Mouse (Mus musculus): ENCODE data around the gene Hoxa6. TPM values are rescaled to one million over a fixed set of nuclear protein-coding genes. Genes with fewer than 3 reads are reported as not detected.

Gene Hoxa6
- polyA plus RNA-seq, 1 experiment = not detected

DNA sequence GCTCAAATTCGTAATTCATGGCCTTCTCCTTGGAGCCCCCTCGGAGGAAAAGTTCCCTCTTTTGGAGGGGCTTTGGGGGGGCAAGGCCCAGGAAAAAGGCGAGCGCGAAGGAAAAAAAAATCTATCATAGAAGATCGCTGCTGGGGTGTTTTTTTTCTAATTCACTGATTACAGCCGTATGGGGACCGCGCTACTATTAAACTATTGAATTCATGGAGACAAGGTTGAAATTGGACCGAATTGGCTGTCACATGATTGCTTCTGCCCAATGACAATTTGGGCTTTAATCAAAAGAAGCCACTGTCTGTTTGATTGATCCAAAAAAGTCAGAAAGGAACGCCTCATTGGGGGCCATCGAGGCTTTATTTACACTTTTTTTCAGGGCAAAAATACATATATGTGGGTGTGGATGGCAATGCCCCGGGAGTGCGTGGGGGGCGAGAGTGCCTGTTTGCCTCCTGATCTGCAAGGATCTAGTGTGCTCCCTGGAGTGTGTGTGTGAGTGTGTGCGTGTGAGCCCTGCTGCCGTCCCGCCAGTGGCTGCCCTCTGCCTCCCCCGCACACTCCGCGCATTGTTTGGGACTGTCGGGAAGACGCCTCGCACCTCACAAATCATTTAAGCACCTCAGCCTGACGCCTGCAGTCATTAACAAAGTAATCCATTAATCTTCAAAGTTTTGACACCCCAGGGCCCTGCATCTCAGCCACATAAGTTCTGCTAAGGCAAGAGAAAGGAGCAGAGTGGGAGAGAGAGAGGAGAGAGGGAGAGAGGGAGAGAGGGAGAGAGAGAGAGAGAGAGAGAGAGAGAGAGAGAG is 43.7 kb downstream of the Hoxa6 start, which contains the start of gene Hoxa2:
TSS of gene Hoxa2 (minus strand) at position 206 of the 815 bp plus-strand sequence.
- peaks cover 16% of the 10 kb centered on the region for H3K27me3 ChIP-seq (ENCODE audit: control insufficient read depth, insufficient read depth, low read length)
- TF ChIP-seq POLR2A (IDR thresholded peaks at IDR 0.05; ENCODE audit: low read depth, low read length) (no peak), CTCF (IDR thresholded peaks at IDR 0.05; ENCODE audit: extremely low read depth, insufficient read depth, insufficient read length, insufficient replicate concordance) (no peak)
- no peaks in the 10 kb centered on the region for H3K4me1 ChIP-seq (ENCODE audit: control insufficient read depth, insufficient read depth, insufficient read length)
- H3K4me3 ChIP-seq (ENCODE audit: extremely low read depth, insufficient read depth, insufficient read length) = peak within 1 kb of the TSS; percentile 17; the same call in 1 of the 2 replicates
- no peaks in the 10 kb centered on the region for H3K36me3 ChIP-seq (ENCODE audit: control insufficient read depth, insufficient read depth, low read length)
- WGBS = 34% methylated on average over 25 of the region's 25 CpGs
- peak within 1 kb of the TSS; percentile 28; the same call in 1 of the 2 replicates for H3K27ac ChIP-seq (ENCODE audit: insufficient read depth, low read length)
- DNase-seq (ENCODE audit: low read depth in 1 of 2, low spot score in 2 of 2) = no peak

DNA sequence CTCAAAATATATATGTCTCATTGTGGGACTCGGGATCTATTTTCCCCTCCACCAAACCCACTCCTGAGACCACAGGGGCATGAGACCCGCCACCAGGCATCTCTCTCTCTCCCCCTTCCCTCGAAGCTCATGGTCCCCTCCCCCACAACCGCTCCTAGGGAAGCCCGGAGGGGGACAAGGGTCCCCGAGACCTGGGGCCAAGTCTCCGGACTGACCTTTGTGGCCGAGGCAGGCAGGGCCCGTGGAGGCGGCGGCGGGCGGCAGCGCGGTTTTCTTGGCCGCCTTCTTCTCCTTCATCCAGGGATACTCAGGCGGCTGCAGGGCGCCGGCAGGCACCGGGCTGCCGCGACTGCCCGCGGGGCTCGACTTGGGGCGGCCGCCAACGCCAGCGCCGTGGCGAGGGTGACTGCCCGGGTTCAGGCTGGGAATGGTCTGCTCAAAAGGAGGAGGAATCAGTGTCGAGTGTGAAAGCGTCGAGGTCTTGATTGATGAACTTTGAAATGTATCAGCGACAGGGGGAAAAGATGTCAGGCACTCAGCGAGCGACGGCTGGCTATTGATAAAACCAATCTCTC is 44.4 kb downstream of the Hoxa6 start:
- Histone ChIP-seq H3K4me1 (ENCODE audit: control insufficient read depth, insufficient read depth, insufficient read length) (no peaks in the 10 kb centered on the region), H3K4me3 (ENCODE audit: extremely low read depth, insufficient read depth, insufficient read length) (peak overlapping the region; percentile 17; the same call in 1 of the 2 replicates), H3K36me3 (ENCODE audit: control insufficient read depth, insufficient read depth, low read length) (no peaks in the 10 kb centered on the region), H3K27me3 (ENCODE audit: control insufficient read depth, insufficient read depth, low read length) (peaks cover 16% of the 10 kb centered on the region), H3K27ac (ENCODE audit: insufficient read depth, low read length) (no peak overlapping the region; the same call in 1 of the 2 replicates)
- WGBS = 17% methylated on average over 39 of the region's 39 CpGs
- TF ChIP-seq POLR2A (IDR thresholded peaks at IDR 0.05; ENCODE audit: low read depth, low read length) = no peak
- TF ChIP-seq CTCF (IDR thresholded peaks at IDR 0.05; ENCODE audit: extremely low read depth, insufficient read depth, insufficient read length, insufficient replicate concordance) = no peak
- no peak for DNase-seq (ENCODE audit: low read depth in 1 of 2, low spot score in 2 of 2)

DNA sequence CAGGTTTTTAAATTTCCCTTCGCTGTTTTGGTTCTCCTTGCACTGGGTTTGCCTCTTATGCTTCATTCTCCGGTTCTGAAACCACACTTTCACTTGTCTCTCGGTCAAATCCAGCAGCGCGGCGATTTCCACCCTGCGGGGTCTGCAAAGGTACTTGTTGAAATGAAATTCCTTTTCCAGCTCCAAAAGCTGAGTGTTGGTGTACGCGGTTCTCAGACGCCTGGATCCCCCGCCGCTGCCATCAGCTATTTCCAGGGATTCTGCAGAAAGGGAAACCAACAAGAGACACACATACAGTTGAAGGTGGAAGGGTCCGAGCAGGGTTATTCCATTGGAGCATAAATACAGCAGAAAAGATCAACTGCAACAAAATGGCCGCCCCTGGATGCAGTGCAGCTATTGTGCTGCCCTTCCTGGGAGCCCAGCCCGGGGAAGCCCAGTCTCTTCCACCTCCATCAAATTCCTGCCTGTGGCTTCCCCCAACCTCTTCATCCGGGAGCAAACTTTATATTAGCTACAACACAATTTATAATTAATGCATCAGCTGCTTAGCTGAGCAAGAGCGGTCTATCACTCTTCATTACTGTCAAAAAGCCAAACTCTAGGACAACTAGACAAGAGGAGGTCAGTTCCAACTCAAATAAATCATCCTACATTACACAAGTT is 45.0 kb downstream of the Hoxa6 start:
- H3K27ac ChIP-seq (ENCODE audit: insufficient read depth, low read length) = 0 out of 2 replicates have a peak overlapping the region, but pooled peaks have one; percentile 9
- H3K4me3 ChIP-seq (ENCODE audit: extremely low read depth, insufficient read depth, insufficient read length) = peak overlapping the region; percentile 8; the same call in 1 of the 2 replicates
- 72% methylated on average over 17 of the region's 17 CpGs for WGBS
- no peaks in the 10 kb centered on the region for H3K4me1 ChIP-seq (ENCODE audit: control insufficient read depth, insufficient read depth, insufficient read length)
- H3K36me3 ChIP-seq (ENCODE audit: control insufficient read depth, insufficient read depth, low read length) = no peaks in the 10 kb centered on the region
- DNase-seq (ENCODE audit: low read depth in 1 of 2, low spot score in 2 of 2) = no peak
- TF ChIP-seq CTCF (IDR thresholded peaks at IDR 0.05; ENCODE audit: extremely low read depth, insufficient read depth, insufficient read length, insufficient replicate concordance) (no peak), POLR2A (IDR thresholded peaks at IDR 0.05; ENCODE audit: low read depth, low read length) (no peak)
- peaks cover 16% of the 10 kb centered on the region for H3K27me3 ChIP-seq (ENCODE audit: control insufficient read depth, insufficient read depth, low read length)

DNA sequence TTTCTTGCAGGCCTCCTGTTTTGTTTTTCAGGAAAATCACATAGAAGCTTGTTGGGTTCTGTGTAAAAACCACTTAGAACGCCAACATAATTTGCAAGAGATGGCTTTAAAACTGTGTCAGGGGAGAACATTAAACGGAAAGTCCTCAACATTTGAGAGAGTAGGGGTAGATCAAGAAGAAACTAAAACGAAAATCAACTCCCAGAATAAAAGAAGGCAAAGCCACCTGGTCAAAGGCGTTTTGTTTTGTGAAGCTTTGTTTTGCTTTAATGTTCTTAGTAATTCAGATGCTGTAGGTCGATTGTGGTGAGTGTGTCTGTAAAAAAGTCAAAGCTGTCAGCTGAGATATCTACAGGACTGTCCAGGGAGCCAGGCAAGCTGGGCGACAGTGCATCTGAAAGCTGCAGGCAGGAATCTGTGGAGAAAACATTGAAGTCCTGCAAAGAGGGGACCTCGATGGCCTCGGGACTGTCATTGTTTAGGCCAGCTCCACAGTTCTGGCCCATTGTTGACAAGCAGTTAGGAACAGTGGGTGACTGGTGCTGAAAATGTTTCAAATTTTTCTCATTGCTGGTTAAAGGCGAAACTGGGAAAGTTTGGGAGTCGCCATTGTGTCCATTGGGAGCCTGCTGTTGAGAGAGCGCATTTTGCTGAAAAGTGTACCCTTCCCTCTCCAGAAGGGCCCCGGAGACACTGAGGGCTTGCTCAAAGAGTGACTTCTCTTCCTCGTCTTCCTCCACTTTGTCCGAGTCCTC is 45.7 kb downstream of the Hoxa6 start:
- no peak overlapping the region for H3K4me3 ChIP-seq (ENCODE audit: extremely low read depth, insufficient read depth, insufficient read length)

DNA sequence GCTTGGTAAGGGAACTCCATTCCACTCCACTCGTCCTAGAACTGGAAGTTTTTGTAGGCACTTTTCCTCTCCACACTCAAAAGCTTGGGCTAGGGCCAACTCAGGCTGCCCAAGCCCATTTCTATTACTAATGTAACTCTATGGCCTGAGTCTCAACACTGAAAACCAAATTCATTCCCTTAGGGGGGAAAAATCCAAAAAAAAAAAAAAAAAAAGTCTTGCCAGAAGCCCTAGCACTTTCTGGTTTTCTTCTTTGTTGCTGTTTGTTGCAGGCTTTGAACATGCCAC is 46.5 kb downstream of the Hoxa6 start:
- 71% methylated on average over 1 of the region's 1 CpGs for WGBS
- TF ChIP-seq CTCF (IDR thresholded peaks at IDR 0.05; ENCODE audit: extremely low read depth, insufficient read depth, insufficient read length, insufficient replicate concordance) (no peak), POLR2A (IDR thresholded peaks at IDR 0.05; ENCODE audit: low read depth, low read length) (no peak)
- Histone ChIP-seq H3K4me3 (ENCODE audit: extremely low read depth, insufficient read depth, insufficient read length) (no peak overlapping the region), H3K27ac (ENCODE audit: insufficient read depth, low read length) (no peak overlapping the region), H3K27me3 (ENCODE audit: control insufficient read depth, insufficient read depth, low read length) (peaks cover 28% of the 10 kb centered on the region), H3K4me1 (ENCODE audit: control insufficient read depth, insufficient read depth, insufficient read length) (peaks cover 5% of the 10 kb centered on the region), H3K36me3 (ENCODE audit: control insufficient read depth, insufficient read depth, low read length) (no peaks in the 10 kb centered on the region)
- no peak for DNase-seq (ENCODE audit: low read depth in 1 of 2, low spot score in 2 of 2)

More for the DNA sequence above, 45.7 kb downstream of the Hoxa6 start:
- no peak for TF ChIP-seq POLR2A (IDR thresholded peaks at IDR 0.05; ENCODE audit: low read depth, low read length)
- TF ChIP-seq CTCF (IDR thresholded peaks at IDR 0.05; ENCODE audit: extremely low read depth, insufficient read depth, insufficient read length, insufficient replicate concordance) = no peak
- 79% methylated on average over 14 of the region's 14 CpGs for WGBS
- Histone ChIP-seq H3K36me3 (ENCODE audit: control insufficient read depth, insufficient read depth, low read length) (no peaks in the 10 kb centered on the region), H3K27me3 (ENCODE audit: control insufficient read depth, insufficient read depth, low read length) (peaks cover 23% of the 10 kb centered on the region), H3K4me1 (ENCODE audit: control insufficient read depth, insufficient read depth, insufficient read length) (peaks cover 4% of the 10 kb centered on the region), H3K27ac (ENCODE audit: insufficient read depth, low read length) (0 out of 2 replicates have a peak overlapping the region, but pooled peaks have one; percentile 13)
- no peak for DNase-seq (ENCODE audit: low read depth in 1 of 2, low spot score in 2 of 2)

DNA sequence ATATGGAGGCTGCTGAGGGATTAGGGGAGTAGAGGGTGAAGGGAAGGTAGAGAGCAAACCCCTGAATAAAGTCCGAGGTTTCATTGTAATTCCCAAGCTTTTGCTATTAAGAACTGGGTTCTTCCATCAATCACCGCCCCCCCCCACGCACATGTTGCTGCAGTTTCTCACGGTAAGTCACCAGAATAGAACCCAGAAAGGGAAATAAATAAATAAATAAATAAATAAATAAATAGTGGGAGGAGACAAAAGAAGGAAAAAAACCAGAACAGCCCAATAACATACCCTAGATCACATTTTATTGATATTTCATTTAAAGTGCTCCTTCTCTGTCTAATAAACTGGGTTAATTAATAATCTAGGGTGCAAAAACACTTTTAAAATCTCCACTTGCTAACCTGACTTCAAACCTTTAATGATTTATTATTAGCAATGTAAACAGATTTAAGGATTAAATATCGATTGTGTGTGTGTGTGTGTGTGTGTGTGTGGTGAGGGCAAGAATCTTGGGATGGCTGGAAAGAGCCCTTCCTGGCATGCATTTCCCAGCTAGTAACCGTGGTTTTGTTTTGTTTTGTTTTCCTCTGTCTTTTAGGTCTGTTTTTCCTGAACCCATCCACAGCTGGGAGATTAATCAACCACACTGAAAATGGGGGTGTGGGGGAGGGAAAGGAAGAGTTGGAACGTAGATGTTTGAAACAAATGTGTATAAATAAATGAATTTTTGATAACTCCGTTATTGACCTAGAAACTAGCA is 47.0 kb downstream of the Hoxa6 start:
- Histone ChIP-seq H3K27ac (ENCODE audit: insufficient read depth, low read length) (no peak overlapping the region), H3K4me3 (ENCODE audit: extremely low read depth, insufficient read depth, insufficient read length) (no peak overlapping the region), H3K27me3 (ENCODE audit: control insufficient read depth, insufficient read depth, low read length) (peaks cover 27% of the 10 kb centered on the region), H3K36me3 (ENCODE audit: control insufficient read depth, insufficient read depth, low read length) (no peaks in the 10 kb centered on the region), H3K4me1 (ENCODE audit: control insufficient read depth, insufficient read depth, insufficient read length) (peaks cover 5% of the 10 kb centered on the region)
- TF ChIP-seq CTCF (IDR thresholded peaks at IDR 0.05; ENCODE audit: extremely low read depth, insufficient read depth, insufficient read length, insufficient replicate concordance) (no peak), POLR2A (IDR thresholded peaks at IDR 0.05; ENCODE audit: low read depth, low read length) (no peak)
- 67% methylated on average over 8 of the region's 8 CpGs for WGBS
- no peak for DNase-seq (ENCODE audit: low read depth in 1 of 2, low spot score in 2 of 2)

Data from spleen, adult 2 months (tissue).